Mouse (Mus musculus): ENCODE data around the gene Twsg1. TPM values are rescaled to one million over a fixed set of nuclear protein-coding genes. Genes with fewer than 3 reads are reported as not detected.

Gene Twsg1
- polyA plus RNA-seq, 1 experiment from 2014 or later, result 76.3 TPM

DNA sequence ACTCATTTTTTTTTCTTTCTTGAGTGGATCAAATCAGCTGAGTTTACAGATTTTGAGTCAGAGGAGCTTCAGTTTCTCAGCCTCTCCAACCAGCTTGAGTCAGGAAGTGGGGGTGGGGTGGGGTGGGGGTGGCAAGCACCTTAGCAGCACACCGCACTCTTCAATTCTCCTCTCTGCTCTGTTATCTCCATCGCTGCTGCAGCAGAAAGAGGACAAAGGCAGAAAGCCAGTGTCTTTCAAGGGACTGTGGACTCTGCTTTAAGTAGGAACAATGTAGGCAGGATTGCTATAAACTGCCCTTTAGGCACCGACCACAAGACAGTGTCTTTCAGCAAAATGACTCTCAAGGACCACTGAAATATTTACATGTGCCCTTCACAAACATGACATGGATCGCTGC, 2.9 kb upstream of the Twsg1 start:
- Histone ChIP-seq H3K4me3 (no peak overlapping the region), H3K27ac (replicated peaks) (no peak overlapping the region), H3K4me2 (replicated peaks) (no peak overlapping the region), H3K36me3 (no peaks in the 10 kb centered on the region), H3K9ac (replicated peaks) (no peak overlapping the region), H3K27me3 (no peaks in the 10 kb centered on the region), H3K4me1 (peaks cover 17% of the 10 kb centered on the region), H3K9me3 (no peaks in the 10 kb centered on the region)
- 60% methylated on average over 4 of the region's 4 CpGs for WGBS
- ATAC-seq (replicated peaks), result no peak

DNA sequence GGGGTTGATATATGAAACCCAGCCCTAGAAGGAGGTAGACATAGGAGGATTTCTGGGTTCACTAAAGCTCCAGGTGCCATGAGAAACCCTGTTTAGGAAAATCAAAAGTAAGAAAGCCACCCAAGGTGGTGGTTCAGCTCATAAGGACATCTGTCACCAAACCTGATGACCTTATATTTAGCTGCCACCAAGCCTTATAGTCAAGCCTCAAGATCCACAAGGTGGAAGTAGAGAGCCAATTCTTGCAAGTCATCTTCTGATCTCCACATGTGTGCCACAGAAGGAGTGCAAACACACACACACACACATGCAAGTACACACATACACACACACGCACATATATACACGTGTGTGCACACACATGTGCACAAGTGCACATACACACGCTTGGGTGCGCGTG, 1.1 kb upstream of the Twsg1 start:
- H3K27ac ChIP-seq (replicated peaks), result no peak overlapping the region

GRCm38 (mm10) chr17:65950183-65950582, 843 bp downstream of the Twsg1 start:
- H3K4me2 ChIP-seq (replicated peaks), result peak overlapping the region; percentile 54
- H3K4me3 ChIP-seq, result peak overlapping the region; percentile 88
- no peaks in the 10 kb centered on the region for H3K9me3 ChIP-seq
- peaks cover 24% of the 10 kb centered on the region for H3K36me3 ChIP-seq
- H3K27ac ChIP-seq (replicated peaks), result no peak overlapping the region
- H3K9ac ChIP-seq (replicated peaks), result peak overlapping the region; percentile 86
- peak; percentile 47; the same call in 1 of the 2 replicates for ATAC-seq (replicated peaks)
- peaks cover 17% of the 10 kb centered on the region for H3K4me1 ChIP-seq
- no peaks in the 10 kb centered on the region for H3K27me3 ChIP-seq
- WGBS, result 25% methylated on average over 7 of the region's 7 CpGs

More for the DNA sequence above, 1.1 kb upstream of the Twsg1 start:
- Histone ChIP-seq H3K4me1 (peaks cover 17% of the 10 kb centered on the region), H3K4me2 (replicated peaks) (no peak overlapping the region), H3K9ac (replicated peaks) (no peak overlapping the region), H3K9me3 (no peaks in the 10 kb centered on the region), H3K27me3 (no peaks in the 10 kb centered on the region), H3K36me3 (peaks cover 17% of the 10 kb centered on the region), H3K4me3 (no peak overlapping the region)
- 88% methylated on average over 5 of the region's 5 CpGs for WGBS
- no peak for ATAC-seq (replicated peaks)

DNA sequence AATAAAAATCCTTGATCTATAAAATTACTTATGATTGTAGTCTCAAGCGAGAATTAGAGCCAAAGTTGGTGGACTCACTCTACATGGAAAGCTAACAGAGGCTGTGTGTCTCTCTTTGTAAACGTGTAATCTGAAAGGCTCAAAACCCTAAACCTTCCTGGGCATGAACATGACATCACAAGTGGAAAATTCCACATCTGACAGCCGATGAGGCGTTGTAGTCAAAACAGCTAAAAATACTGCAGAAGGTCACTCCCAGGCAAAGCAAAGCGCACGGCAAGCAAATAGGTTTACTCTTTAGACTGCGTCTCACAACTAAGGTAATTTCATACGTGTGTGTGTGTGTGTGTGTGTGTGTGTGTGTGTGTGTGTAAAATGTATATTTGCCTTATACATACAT, 3.7 kb downstream of the Twsg1 start:
- no peak overlapping the region for H3K4me3 ChIP-seq
- no peak overlapping the region for H3K27ac ChIP-seq (replicated peaks)
- H3K9me3 ChIP-seq, result no peaks in the 10 kb centered on the region
- ATAC-seq (replicated peaks), result no peak
- WGBS, result 94% methylated on average over 8 of the region's 8 CpGs
- no peak overlapping the region for H3K9ac ChIP-seq (replicated peaks)
- H3K4me1 ChIP-seq, result peaks cover 17% of the 10 kb centered on the region
- H3K27me3 ChIP-seq, result no peaks in the 10 kb centered on the region
- no peak overlapping the region for H3K4me2 ChIP-seq (replicated peaks)
- H3K36me3 ChIP-seq, result peaks cover 24% of the 10 kb centered on the region

DNA sequence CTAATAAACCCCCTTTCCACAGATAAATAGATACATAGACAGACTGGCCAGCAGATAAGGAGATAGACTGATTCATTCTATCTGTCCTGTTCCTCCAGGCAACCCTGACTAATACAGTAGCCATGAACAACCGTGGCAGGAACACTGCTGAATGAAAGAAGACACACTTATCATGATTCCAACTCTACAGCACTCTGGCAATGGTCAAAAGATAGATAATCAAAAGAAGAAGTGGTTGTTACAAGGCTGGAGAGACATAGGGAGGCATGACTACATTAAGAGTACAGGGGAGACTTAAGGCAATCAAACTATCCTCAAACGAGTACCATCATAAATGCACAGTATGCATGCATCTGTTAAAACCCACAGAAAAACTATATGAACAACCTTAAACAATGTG, 5.6 kb downstream of the Twsg1 start:
- Histone ChIP-seq H3K9me3 (no peaks in the 10 kb centered on the region), H3K36me3 (peaks cover 24% of the 10 kb centered on the region), H3K4me3 (no peak overlapping the region), H3K27me3 (no peaks in the 10 kb centered on the region), H3K4me2 (replicated peaks) (no peak overlapping the region), H3K4me1 (peaks cover 14% of the 10 kb centered on the region), H3K9ac (replicated peaks) (no peak overlapping the region), H3K27ac (replicated peaks) (no peak overlapping the region)
- no peak for ATAC-seq (replicated peaks)
- WGBS, result 93% methylated on average over 2 of the region's 2 CpGs

GRCm38 (mm10) chr17:65942394-65942793, 8.6 kb downstream of the Twsg1 start:
- WGBS, result 88% methylated on average over 4 of the region's 4 CpGs
- Histone ChIP-seq H3K36me3 (peaks cover 11% of the 10 kb centered on the region), H3K27me3 (no peaks in the 10 kb centered on the region), H3K9ac (replicated peaks) (no peak overlapping the region), H3K27ac (replicated peaks) (no peak overlapping the region), H3K4me1 (no peaks in the 10 kb centered on the region), H3K9me3 (no peaks in the 10 kb centered on the region), H3K4me3 (no peak overlapping the region), H3K4me2 (replicated peaks) (no peak overlapping the region)
- no peak for ATAC-seq (replicated peaks)

DNA sequence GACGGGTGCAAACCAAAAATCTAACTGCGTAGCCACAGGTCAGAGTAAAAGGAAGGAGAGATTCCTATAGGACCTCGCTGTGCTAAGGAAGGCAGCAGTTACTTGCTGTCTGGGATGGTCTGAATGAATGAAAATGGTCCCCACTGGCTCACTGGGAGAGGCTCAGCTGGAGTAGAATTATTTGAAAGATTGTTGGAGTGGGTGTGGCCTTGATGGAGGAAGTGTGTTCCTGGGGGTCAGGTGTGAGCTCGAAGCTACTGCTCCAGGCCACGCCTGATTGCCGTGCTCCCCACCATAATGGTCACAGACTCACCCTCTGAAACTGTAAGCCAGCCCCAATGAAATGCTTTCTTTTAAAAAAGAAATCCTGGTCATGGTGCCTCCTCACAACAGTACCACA, 9.8 kb downstream of the Twsg1 start:
- no peak overlapping the region for H3K9ac ChIP-seq (replicated peaks)
- no peak for ATAC-seq (replicated peaks)
- WGBS, result 91% methylated on average over 6 of the region's 6 CpGs
- no peak overlapping the region for H3K27ac ChIP-seq (replicated peaks)
- no peaks in the 10 kb centered on the region for H3K9me3 ChIP-seq
- no peak overlapping the region for H3K4me2 ChIP-seq (replicated peaks)
- H3K27me3 ChIP-seq, result no peaks in the 10 kb centered on the region
- peaks cover 12% of the 10 kb centered on the region for H3K36me3 ChIP-seq
- no peak overlapping the region for H3K4me3 ChIP-seq
- H3K4me1 ChIP-seq, result no peaks in the 10 kb centered on the region

DNA sequence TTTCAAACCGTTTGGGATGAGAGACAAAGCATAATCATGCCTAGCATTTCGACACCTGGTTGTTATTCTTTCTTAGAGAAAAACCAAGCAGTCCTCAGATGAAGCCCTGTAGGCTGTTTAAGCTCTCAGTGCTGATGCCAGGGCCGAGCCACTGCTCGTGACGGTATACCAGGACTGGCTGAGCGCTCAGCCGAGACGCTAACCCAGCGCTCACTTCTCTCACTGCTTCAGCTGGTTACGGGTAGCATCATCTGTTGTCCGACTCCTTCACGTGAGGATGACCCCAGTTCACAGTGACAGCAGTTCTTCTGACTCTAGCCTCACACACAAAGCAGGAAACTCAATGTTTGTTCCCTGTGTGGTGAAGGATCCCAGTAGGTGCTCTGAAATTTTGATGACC, 10.8 kb downstream of the Twsg1 start:
- Histone ChIP-seq H3K4me1 (no peaks in the 10 kb centered on the region), H3K9me3 (no peaks in the 10 kb centered on the region), H3K9ac (replicated peaks) (no peak overlapping the region), H3K4me3 (no peak overlapping the region), H3K4me2 (replicated peaks) (no peak overlapping the region), H3K27me3 (no peaks in the 10 kb centered on the region), H3K36me3 (peaks cover 13% of the 10 kb centered on the region), H3K27ac (replicated peaks) (no peak overlapping the region)
- 91% methylated on average over 12 of the region's 12 CpGs for WGBS
- ATAC-seq (replicated peaks), result no peak

DNA sequence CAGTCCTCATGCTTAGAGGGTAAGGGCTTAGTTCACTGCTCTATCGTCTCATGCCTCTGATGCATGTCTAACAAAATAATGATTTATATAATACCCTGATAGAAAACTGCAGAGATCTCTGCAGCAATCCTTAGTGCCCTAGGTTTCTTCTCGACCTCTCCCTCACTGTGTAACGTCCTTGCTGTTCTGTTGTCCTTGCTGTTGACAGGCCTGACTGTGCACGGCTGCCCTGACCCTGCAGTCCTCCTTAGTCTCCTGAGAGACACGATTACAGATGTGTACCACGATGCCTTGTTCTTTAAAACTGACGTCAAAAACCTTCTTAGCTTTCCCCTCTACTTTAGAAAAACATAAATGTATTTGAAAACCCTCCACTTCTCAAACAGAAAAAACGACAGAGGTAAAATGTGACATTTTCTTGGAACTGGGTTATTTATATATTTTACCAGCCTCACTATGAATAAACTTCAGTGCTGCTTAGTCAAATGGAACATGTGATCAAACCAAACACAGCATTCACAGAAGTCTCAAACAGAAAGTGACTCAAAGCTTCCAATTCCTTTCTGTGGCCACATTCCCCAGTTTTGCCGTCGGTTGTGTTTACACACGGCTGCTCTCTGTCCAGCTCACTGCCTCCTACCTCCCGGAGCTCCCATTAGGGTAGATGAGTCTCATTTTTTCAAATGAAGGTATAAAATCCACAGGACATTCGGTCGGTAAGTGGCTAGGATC, 11.4 kb downstream of the Twsg1 start:
- no peak overlapping the region for H3K27ac ChIP-seq (replicated peaks)
- H3K4me3 ChIP-seq, result no peak overlapping the region
- no peaks in the 10 kb centered on the region for H3K4me1 ChIP-seq
- peaks cover 13% of the 10 kb centered on the region for H3K36me3 ChIP-seq
- no peak overlapping the region for H3K4me2 ChIP-seq (replicated peaks)
- WGBS, result 82% methylated on average over 14 of the region's 14 CpGs
- H3K9ac ChIP-seq (replicated peaks), result no peak overlapping the region
- ATAC-seq (replicated peaks), result no peak
- H3K27me3 ChIP-seq, result no peaks in the 10 kb centered on the region
- no peaks in the 10 kb centered on the region for H3K9me3 ChIP-seq

DNA sequence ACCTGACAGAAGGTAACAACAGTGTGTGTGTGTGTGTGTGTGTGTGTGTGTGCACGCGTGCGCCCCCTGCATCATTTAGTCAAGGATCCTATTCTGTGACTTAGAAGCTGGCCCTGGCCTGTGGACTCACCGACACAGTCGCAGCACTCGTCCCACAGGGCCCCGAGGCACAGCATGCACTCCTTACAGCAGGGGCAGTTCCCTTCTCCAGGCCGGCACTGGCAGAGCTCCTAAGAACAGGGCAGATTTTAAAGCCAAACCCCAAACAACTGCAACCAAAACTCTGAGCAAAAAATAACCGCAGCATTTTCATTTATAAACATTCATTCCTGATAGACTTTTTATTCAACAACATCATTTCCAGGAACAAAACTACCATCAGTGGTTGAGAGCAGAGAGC, 13.4 kb downstream of the Twsg1 start:
- no peak overlapping the region for H3K9ac ChIP-seq (replicated peaks)
- H3K27me3 ChIP-seq, result no peaks in the 10 kb centered on the region
- H3K4me1 ChIP-seq, result no peaks in the 10 kb centered on the region
- no peak for ATAC-seq (replicated peaks)
- WGBS, result 86% methylated on average over 9 of the region's 9 CpGs
- H3K4me2 ChIP-seq (replicated peaks), result no peak overlapping the region
- no peaks in the 10 kb centered on the region for H3K9me3 ChIP-seq
- H3K4me3 ChIP-seq, result no peak overlapping the region
- H3K27ac ChIP-seq (replicated peaks), result no peak overlapping the region
- peaks cover 27% of the 10 kb centered on the region for H3K36me3 ChIP-seq

GRCm38 (mm10) chr17:65933741-65934140, 17.3 kb downstream of the Twsg1 start:
- no peak overlapping the region for H3K4me2 ChIP-seq (replicated peaks)
- H3K36me3 ChIP-seq, result peaks cover 32% of the 10 kb centered on the region
- no peak overlapping the region for H3K4me3 ChIP-seq
- no peaks in the 10 kb centered on the region for H3K9me3 ChIP-seq
- H3K27me3 ChIP-seq, result no peaks in the 10 kb centered on the region
- H3K9ac ChIP-seq (replicated peaks), result no peak overlapping the region
- 91% methylated on average over 2 of the region's 2 CpGs for WGBS
- no peak overlapping the region for H3K27ac ChIP-seq (replicated peaks)
- no peak for ATAC-seq (replicated peaks)
- H3K4me1 ChIP-seq, result peaks cover 12% of the 10 kb centered on the region

DNA sequence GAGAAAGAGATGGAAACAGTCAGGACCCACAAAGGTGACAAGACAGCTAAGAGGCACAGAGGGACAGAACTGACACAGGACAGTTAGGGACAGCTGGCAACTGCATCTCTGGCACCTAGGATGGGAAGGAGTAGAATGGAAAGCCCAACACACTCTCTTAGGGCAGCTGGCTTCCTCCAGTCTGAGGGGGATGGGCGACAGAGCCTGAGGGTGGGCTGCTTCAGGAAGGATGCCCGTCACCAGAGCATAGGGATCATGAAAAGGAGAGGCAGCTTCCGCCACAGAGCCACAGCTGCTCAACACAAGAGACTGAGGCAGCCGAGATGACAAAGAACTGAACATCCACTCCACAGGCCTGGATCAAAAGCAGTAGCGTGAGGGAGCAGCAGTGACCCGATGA, 19.5 kb downstream of the Twsg1 start:
- 37% methylated on average over 6 of the region's 6 CpGs for WGBS
- peak; percentile 65 for ATAC-seq (replicated peaks)
- H3K4me2 ChIP-seq (replicated peaks), result no peak overlapping the region

GRCm38 (mm10) chr17:65930960-65931359, 20.1 kb downstream of the Twsg1 start:
- Histone ChIP-seq H3K27ac (replicated peaks) (peak overlapping the region; percentile 49), H3K4me1 (peaks cover 16% of the 10 kb centered on the region), H3K4me3 (no peak overlapping the region), H3K4me2 (replicated peaks) (no peak overlapping the region), H3K9me3 (no peaks in the 10 kb centered on the region), H3K9ac (replicated peaks) (no peak overlapping the region), H3K27me3 (no peaks in the 10 kb centered on the region), H3K36me3 (peaks cover 43% of the 10 kb centered on the region)
- ATAC-seq (replicated peaks), result peak; percentile 84
- 51% methylated on average over 6 of the region's 6 CpGs for WGBS

More for the DNA sequence above, 19.5 kb downstream of the Twsg1 start:
- H3K27ac ChIP-seq (replicated peaks), result peak overlapping the region; percentile 49
- H3K4me1 ChIP-seq, result peaks cover 16% of the 10 kb centered on the region
- peaks cover 39% of the 10 kb centered on the region for H3K36me3 ChIP-seq
- no peaks in the 10 kb centered on the region for H3K27me3 ChIP-seq
- H3K9me3 ChIP-seq, result no peaks in the 10 kb centered on the region
- no peak overlapping the region for H3K4me3 ChIP-seq
- no peak overlapping the region for H3K9ac ChIP-seq (replicated peaks)
